Mouse (Mus musculus) lung, postnatal 0 days (tissue): ENCODE data around the gene Cd47. TPM values are rescaled to one million over a fixed set of nuclear protein-coding genes. Genes with fewer than 3 reads are reported as not detected.
A peak's percentile ranks its signal among the peaks of the same experiment; 100 is the strongest.

Experiments
- ATAC-seq: fragments of 200-750 bp; cut with Nextera tagmentation; 2 replicates; pipeline ENCODE4 v1.8.0; 2017; ENCODE audit warnings: moderate library complexity
- DNase-seq: peaks from one replicate; pipeline ENCODE4 v3.0.0-alpha.2; 2016; ENCODE audit warnings: low spot score
- H3K27ac ChIP-seq: fragments of 300-500 bp; sonication (generic); 2 replicates; pipeline ENCODE4 v1.5.1; 2014; ENCODE audit warnings: antibody characterized with exemption, mild to moderate bottlenecking, low read length, mixed read lengths
- H3K27me3 ChIP-seq: fragments of 300-500 bp; sonication (generic); replicated peaks from 2 replicates; pipeline ENCODE4 v1.6.1; 2014; ENCODE audit warnings: low read length, mixed read lengths; ENCODE audit not compliant: insufficient read depth
- H3K36me3 ChIP-seq: fragments of 300-500 bp; sonication (generic); 2 replicates; pipeline ENCODE4 v1.6.1; 2014; ENCODE audit warnings: low read length, mixed read lengths; ENCODE audit not compliant: insufficient read depth
- H3K4me1 ChIP-seq: fragments of 300-500 bp; sonication (generic); 2 replicates; pipeline ENCODE4 v1.6.1; 2014; ENCODE audit warnings: antibody characterized with exemption, low read depth, low read length, mixed read lengths; ENCODE audit not compliant: insufficient read depth
- H3K4me2 ChIP-seq: fragments of 300-500 bp; sonication (generic); replicated peaks from 2 replicates; pipeline ENCODE4 v1.6.1; 2014; ENCODE audit warnings: low read depth, mild to moderate bottlenecking, low read length, moderate library complexity, mixed read lengths
- H3K4me3 ChIP-seq: fragments of 300-500 bp; sonication (generic); 2 replicates; pipeline ENCODE4 v1.5.1; 2014; ENCODE audit warnings: low read depth, low read length
- H3K9ac ChIP-seq: fragments of 300-500 bp; sonication (generic); replicated peaks from 2 replicates; pipeline ENCODE4 v1.6.1; 2014; ENCODE audit warnings: low read depth, mild to moderate bottlenecking
- H3K9me3 ChIP-seq: fragments of 300-500 bp; sonication (generic); 2 replicates; pipeline ENCODE4 v1.6.1; 2016; ENCODE audit warnings: low read length, mixed read lengths
- CTCF ChIP-seq: IDR thresholded peaks from 2 replicates; pipeline ENCODE4 v1.5.1; 2016; ENCODE audit warnings: antibody characterized with exemption, mild to moderate bottlenecking
- EP300 ChIP-seq: IDR thresholded peaks from 2 replicates; pipeline ENCODE4 v1.6.1; 2016; ENCODE audit warnings: antibody characterized with exemption, mild to moderate bottlenecking, control low read depth
- WGBS: fragments of 180-500 bp; shearing (Covaris S2); extraction: QIAGEN DNeasy Blood & Tissue Kit; methylation state at CpG from one replicate; pipeline ENCODE4 v1.1.7; 2014; 5-methylcytosine and 5-hydroxymethylcytosine counted together
- polyA plus RNA-seq: library from polyadenylated mRNA; unstranded; fragments of >200 nt; fragmentation: Nextera tagmentation; extraction: Ambion mirVana; gene quantifications from 2 replicates; pipeline ENCODE4 v1.2.1, GENCODE M21; 2015

Cd47 gene
- polyA plus RNA-seq, 1 experiment from 2014 or later: 219 TPM

- H3K27ac ChIP-seq: no peak overlapping the region
- H3K9ac ChIP-seq: no peak overlapping the region
- H3K36me3 ChIP-seq: no peaks in the 10 kb centered on the region
- no peak overlapping the region for H3K4me3 ChIP-seq
- H3K27me3 ChIP-seq: no peaks in the 10 kb centered on the region
- H3K4me2 ChIP-seq: no peak overlapping the region
- H3K9me3 ChIP-seq: no peaks in the 10 kb centered on the region
- no peak for TF ChIP-seq CTCF
- TF ChIP-seq EP300: no peak
- 0 out of 2 replicates have a peak, but pooled peaks cover 6% of the 10 kb centered on the region for H3K4me1 ChIP-seq
- WGBS: 55% methylated on average over 6 of the region's 6 CpGs
- peak; percentile 23 for DNase-seq
- ATAC-seq: no peak
Measured at GRCm38 (mm10) chr16:49838923-49839322, 38.6 kb downstream of the Cd47 start.

- 44% methylated on average over 15 of the region's 15 CpGs for WGBS
- Histone ChIP-seq H3K27me3 (no peaks in the 10 kb centered on the region), H3K4me1 (no peaks in the 10 kb centered on the region), H3K36me3 (no peaks in the 10 kb centered on the region), H3K27ac (no peak overlapping the region), H3K4me2 (0 out of 2 replicates have a peak overlapping the region, but pooled peaks have one; percentile 1), H3K4me3 (no peak overlapping the region), H3K9ac (no peak overlapping the region), H3K9me3 (no peaks in the 10 kb centered on the region)
- DNase-seq: peak; percentile 70
- peak; percentile 79 for ATAC-seq
- TF ChIP-seq EP300: peak; percentile 87
- peak; percentile 6; the same call in 1 of the 2 replicates for TF ChIP-seq CTCF
Measured at GRCm38 (mm10) chr16:49839681-49840535, 39.6 kb downstream of the Cd47 start.

GRCm38 (mm10) chr16:49843723-49844122, 43.4 kb downstream of the Cd47 start:
- no peak for DNase-seq
- Histone ChIP-seq H3K27ac (no peak overlapping the region), H3K9ac (no peak overlapping the region), H3K27me3 (no peaks in the 10 kb centered on the region), H3K4me1 (no peaks in the 10 kb centered on the region), H3K9me3 (no peaks in the 10 kb centered on the region), H3K36me3 (no peaks in the 10 kb centered on the region), H3K4me3 (no peak overlapping the region), H3K4me2 (no peak overlapping the region)
- WGBS: 45% methylated on average over 1 of the region's 1 CpGs
- ATAC-seq: no peak
- no peak for TF ChIP-seq CTCF
- TF ChIP-seq EP300: no peak

DNA sequence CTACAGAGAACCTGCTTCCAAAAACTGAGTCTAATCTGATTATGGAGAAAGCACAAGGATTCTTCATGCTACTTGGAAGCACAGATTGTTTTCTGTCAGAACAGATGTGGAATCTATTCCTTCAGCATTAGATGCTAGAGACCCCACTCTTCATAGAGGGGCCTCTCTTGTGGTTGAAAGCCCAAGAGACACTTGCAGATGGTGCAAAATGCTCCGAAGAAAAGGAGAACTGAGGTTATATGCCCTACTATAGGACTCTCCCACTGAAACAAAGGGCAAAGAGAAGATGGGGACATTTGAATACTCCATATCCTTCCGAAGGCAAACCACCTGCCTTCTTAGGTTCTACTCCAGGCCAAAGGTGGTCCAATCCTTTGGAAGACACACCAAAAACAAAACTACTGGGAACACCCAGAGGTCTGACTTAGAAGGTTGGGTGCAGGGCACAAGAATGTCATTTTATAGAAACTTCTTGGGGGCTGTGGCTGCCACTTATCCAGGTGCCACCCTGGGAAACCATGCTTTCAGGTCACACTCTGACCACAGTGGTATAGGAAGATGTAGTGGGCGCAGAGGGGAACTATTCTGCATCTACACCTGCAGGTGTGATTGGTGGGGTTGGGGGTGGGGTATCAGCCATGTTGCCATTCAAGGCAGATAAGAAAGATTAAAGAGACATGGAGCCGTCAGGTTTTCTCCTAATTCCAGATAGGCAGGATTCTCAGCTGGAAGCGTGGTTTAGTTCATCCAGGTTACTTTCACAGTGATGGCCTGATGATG, 47.1 kb downstream of the Cd47 start:
- ATAC-seq (no peak), DNase-seq (no peak)
- Histone ChIP-seq H3K4me2 (no peak overlapping the region), H3K27ac (no peak overlapping the region), H3K36me3 (no peaks in the 10 kb centered on the region), H3K27me3 (no peaks in the 10 kb centered on the region), H3K9me3 (no peaks in the 10 kb centered on the region), H3K4me1 (no peaks in the 10 kb centered on the region), H3K9ac (no peak overlapping the region), H3K4me3 (no peak overlapping the region)
- no peak for TF ChIP-seq CTCF
- TF ChIP-seq EP300: no peak
- WGBS: 77% methylated on average over 5 of the region's 5 CpGs

- Histone ChIP-seq H3K27ac (no peak overlapping the region), H3K4me2 (no peak overlapping the region), H3K27me3 (no peaks in the 10 kb centered on the region), H3K9ac (no peak overlapping the region), H3K9me3 (no peaks in the 10 kb centered on the region), H3K36me3 (no peaks in the 10 kb centered on the region), H3K4me3 (no peak overlapping the region), H3K4me1 (no peaks in the 10 kb centered on the region)
- no peak for TF ChIP-seq EP300
- no peak for TF ChIP-seq CTCF
- DNase-seq (no peak), ATAC-seq (no peak)
- WGBS: 73% methylated on average over 1 of the region's 1 CpGs
Measured at GRCm38 (mm10) chr16:49848651-49849050, 48.3 kb downstream of the Cd47 start.

GRCm38 (mm10) chr16:49852940-49853339, 52.6 kb downstream of the Cd47 start:
- DNase-seq (peak; percentile 26), ATAC-seq (no peak)

More at GRCm38 (mm10) chr16:49852940-49853339, 52.6 kb downstream of the Cd47 start:
- no peak overlapping the region for H3K27ac ChIP-seq
- 85% methylated on average over 3 of the region's 3 CpGs for WGBS
- no peaks in the 10 kb centered on the region for H3K27me3 ChIP-seq
- no peaks in the 10 kb centered on the region for H3K36me3 ChIP-seq
- H3K4me1 ChIP-seq: peaks cover under 1% of the 10 kb centered on the region; the same call in 1 of the 2 replicates
- no peaks in the 10 kb centered on the region for H3K9me3 ChIP-seq
- H3K4me2 ChIP-seq: no peak overlapping the region
- H3K9ac ChIP-seq: no peak overlapping the region
- H3K4me3 ChIP-seq: no peak overlapping the region
- no peak for TF ChIP-seq EP300
- TF ChIP-seq CTCF: no peak
